Comparison of ENCODE assay signal across 3 mouse cellular contexts in the genomic region with DNA sequence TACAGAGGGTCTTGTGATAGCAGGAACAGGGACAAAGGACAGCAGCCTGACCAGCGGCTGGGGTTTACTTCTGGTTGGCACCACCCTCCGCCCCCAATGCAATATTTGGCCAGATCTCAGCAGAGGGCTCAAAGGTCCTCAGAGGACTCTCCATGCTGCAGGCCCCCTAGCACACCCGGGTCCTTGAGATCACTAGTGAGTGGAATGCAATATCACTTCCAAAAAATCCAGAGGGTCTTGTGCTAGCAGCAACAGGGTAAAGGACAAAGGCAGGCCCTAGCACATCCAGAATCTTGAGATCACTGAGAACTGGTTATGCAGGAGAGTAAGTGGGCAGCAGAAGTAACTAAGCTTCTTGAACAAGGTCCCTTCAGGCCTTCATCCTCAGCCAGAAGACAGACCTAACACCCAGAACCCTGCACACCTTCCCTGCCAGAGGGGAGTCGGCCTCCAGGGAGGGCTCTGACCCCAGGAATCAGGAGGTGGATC. TPM values are rescaled to one million over a fixed set of nuclear protein-coding genes. Genes with fewer than 3 reads are reported as not detected.
DNase-seq lines count a peak whose midpoint lies in the region.
"Not testable (repeated sequence)": the region's sequence is repeated elsewhere in the genome, so short reads cannot be mapped to it uniquely, and the experiment has no call there.
"Had no signal": no experiment of that assay in that cellular context is flagged by ENCODE, and none has a peak within 500 bp of the region (broad histone marks: within the 10 kb centered on the region; RNA-seq: fewer than 3 reads in every experiment).

No protein-coding gene starts in this region.

- not testable (repeated sequence) for H3K4me1 ChIP-seq in megakaryocyte, embryonic 14.5 days

- peaks cover 54% of the 10 kb centered on the region for H3K9me3 ChIP-seq in megakaryocyte, embryonic 14.5 days

- H3K36me3 ChIP-seq in megakaryocyte, embryonic 14.5 days (replicated peaks; ENCODE audit: low read length) = not testable (repeated sequence)

- peak overlapping the region; percentile 4 for H3K4me3 ChIP-seq in megakaryocyte, embryonic 14.5 days (replicated peaks)

- DNase-seq in heart, adult 11 months = peak; percentile 94

- H3K27me3 ChIP-seq in megakaryocyte, embryonic 14.5 days (replicated peaks) = not testable (repeated sequence)

RNA-seq across cellular contexts. Expression of a gene that starts 16.0 kb away (rescaled TPM):
- polyA plus RNA-seq in megakaryocyte, embryonic 14.5 days (2012; ENCODE audit: insufficient read depth, low replicate concordance) = not detected in 2 replicates
- polyA plus RNA-seq: G1E had no signal

RNA-seq across cellular contexts. Expression of a gene that starts 49.5 kb away (rescaled TPM):
- polyA plus RNA-seq in megakaryocyte, embryonic 14.5 days (2012; ENCODE audit: insufficient read depth, low replicate concordance) = 0.48 TPM in 1 of 2 replicates, not detected in the other
